Mouse (Mus musculus) spleen, postnatal 36 days (tissue): ENCODE results near the gene Nim1k.
"Not testable (repeated sequence)": the region's sequence is repeated elsewhere in the genome, so short reads cannot be mapped to it uniquely, and the experiment has no call there.

ENCODE experiments used
- DNase-seq, 2 experiments: peaks; one replicate each; pipeline ENCODE4 v3.0.0; 2022; ENCODE audit warnings: low spot score in 2 of 2, mixed read lengths in 1 of 2

Gene Nim1k

DNA sequence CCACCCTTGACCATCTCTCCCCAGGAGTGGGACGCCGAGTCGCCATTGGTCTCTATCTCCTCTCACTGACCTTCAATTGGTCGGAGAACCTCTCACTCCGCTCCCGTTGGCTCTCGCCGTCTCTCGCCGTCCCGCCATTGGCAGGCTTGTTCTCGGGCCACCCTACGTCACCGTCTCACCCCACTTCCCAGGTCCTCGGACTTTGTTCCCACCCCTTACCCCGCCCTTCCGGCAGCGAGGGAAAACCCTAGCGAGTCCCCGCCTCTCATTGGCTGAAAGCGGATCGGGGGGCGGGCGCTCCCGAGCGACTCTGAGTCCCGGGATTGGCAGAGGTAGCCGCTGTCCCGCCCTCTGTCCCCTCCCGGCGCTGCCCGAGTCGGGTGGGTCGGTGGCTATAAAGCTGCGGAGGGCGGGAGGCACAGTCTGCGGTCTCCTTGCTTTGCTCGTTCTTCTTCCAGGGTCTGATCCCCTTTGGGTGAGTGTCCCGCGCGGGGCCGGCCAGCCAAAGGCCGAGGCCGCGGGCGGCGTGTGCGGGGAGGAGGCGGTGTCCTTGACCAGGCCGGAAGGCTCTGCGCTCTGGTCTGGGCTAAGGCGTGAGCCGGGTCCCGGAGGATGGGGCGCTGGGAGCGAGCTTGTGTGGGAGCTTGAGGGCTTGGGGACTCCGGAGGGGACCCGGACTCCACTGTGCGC lies 65.5 kb downstream of the Nim1k start, which contains the start of gene Hmgcs1:
TSS of gene Hmgcs1 (plus strand) at position 341 of the 690 bp plus-strand sequence.
- DNase-seq, result peak; percentile 98

DNA sequence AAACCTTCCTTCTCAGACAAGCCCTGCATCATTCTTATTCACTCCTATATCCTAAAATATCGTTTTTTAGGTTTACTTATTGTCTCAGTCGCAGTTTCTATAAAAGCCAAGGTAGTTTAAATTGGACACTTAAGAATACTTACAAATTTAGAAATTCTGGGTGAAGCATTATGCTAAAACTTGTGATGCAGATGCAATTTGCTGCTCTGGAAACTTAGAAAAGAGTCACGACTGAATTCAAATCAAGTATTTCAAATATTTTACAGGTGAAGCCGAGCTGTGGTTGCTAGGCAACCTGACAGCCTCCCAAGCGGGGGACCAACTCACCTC lies 66.0 kb downstream of the Nim1k start:
- DNase-seq, result no peak

DNA sequence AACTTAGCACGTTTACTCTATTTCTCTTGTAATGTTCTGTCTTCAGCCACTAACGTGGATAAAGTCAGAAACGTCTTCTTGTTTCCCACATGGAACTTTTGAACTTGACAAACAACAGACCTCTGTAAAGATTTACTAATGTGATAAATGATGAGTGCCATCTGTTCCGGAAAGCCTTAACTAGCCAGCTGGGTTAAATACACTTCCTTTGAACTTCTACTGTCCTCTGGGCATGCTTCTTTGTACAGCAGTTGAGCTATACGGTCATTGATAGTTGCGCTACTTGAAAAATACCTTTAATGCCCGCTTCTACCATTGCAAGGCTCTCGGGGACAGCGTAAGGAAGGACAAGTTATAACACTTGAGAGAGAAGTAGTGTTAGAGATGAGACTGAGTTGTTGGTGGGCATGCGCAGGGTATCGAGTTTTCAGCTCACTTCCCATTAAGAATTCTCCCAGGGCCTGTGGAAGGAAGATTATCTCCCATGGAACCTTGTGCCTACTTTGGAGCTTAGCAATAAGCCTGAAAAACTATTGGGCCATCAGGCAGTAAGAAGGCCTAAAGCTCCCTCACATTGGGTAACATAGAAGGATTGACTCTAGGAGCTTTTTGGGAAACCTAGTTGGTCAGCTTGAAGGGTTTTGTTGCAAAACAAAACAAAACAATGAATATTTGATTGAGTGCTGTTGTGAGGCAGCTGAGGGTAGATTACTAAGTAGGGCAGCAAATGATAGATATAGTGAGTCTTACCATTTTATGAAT lies 71.1 kb downstream of the Nim1k start:
- DNase-seq, result no peak

DNA sequence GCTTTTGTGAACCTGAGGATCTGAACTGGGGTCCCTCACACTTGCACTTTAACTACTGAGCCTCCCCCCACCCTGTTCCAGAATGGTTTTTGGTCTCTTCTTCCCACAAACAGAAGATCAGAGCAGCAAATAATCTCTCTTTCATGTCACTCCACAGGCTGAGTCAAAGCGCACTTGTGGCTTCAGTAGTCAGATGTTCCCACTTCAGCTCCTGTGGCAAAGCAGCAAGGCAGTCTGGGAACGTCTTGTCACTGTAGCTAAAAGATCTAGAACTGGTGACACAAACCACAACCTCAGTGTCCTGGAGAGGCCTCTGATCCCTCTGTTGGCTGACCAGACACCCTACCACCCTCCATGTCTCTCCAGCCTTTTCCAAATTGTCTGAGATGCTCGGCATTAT lies 74.5 kb downstream of the Nim1k start:
- no peak for DNase-seq

DNA sequence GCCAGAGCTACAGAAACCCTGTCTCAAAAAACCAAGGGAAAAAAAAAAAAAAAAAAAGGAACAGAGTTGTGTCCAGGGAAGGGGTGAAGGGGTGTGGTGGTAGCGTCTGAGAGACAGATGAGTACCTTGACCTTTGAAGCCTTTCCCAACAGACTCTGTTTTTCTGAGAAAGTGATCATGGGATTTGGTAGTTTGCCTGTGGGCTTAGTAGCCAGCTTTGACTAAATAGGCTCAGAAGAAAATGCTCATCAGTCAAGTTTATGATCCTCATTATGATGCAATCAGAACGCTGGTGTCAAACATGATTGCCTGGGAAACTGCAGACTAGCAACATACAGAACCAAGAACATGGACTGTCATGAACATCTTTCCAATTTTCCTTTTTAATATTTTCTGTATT lies 76.0 kb downstream of the Nim1k start:
- DNase-seq, result no peak

DNA sequence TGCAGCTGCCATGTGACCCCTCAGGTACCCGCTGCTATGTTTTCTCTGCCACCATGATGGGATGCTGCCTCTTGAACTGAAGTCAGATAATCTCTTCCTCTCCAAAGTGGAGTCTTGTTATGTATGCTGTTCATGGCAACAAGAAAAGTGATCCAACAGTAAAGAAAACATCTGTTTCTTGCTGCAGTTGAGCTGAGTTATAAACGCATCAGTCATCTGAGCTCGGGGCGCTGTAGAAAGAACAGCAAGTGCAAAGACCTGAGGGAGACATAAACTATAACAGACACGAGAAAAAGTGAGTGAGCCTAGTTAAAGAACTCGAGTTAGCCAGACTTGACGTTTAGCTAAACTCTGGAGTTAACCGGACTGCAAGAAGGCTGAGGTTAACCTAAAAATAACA lies 76.9 kb downstream of the Nim1k start:
- DNase-seq, result no peak

DNA sequence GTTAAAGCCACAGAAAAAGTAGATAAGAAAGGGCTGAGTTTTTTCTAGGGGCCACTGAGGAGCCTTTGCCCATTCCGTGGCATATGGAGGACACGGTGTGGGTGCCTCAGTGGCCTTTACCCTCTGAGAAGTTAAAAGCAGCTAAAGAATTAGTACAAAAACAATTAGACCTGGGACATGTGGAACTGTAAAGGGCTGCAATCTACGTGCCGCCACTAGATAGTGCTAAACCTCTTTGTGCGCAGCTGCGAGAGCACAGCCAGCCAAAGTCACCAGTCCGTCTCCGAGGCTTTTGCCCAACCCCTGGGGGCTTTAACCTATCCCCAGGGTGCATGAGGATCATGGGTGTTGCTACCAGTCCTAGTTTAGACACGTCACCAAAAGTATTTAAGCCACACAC lies 94.3 kb downstream of the Nim1k start:
- not testable (repeated sequence) for DNase-seq
